17 mouse cellular contexts compared by ENCODE assay signal in the genomic region with DNA sequence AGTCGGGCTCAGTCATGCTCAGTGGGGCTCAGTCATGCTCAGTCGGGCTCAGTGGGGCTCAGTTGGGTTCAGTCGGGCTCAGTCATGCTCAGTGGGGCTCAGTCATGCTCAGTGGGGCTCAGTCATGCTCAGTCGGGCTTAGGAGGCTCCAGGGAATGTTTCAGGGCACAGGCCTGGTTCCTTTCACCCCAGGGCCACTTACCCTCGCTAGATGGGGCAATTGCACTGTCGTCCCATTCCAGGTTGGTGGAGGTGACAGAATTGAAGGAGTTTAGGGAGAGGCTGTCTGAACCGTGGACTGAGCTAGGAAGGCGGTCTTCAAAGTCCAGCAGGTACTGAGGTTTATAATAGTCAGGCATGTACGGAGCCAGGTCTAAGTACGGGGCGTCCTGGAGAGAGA. TPM values are rescaled to one million over a fixed set of nuclear protein-coding genes. Genes with fewer than 3 reads are reported as not detected.
"Had no signal": no experiment of that assay in that cellular context is flagged by ENCODE, and none has a peak within 500 bp of the region (broad histone marks: within the 10 kb centered on the region; RNA-seq: fewer than 3 reads in every experiment).

No protein-coding gene starts in this region.

- H3K4me3 ChIP-seq: intestine, embryonic 15.5 days; left cerebral cortex, adult 2 months; limb, embryonic 15.5 days; liver, embryonic 13.5 days; midbrain, embryonic 12.5 days; neural tube, embryonic 13.5 days had no signal

- DNase-seq: liver, embryonic 13.5 days; lung, adult 18-20 months; retina, postnatal 1 day; right cerebral cortex, postnatal 4 days; spleen, adult 18-20 months; thymus, adult 2 months; thymus, postnatal 36 days had no signal

- ATAC-seq: intestine, embryonic 15.5 days; midbrain, embryonic 16.5 days had no signal

- H3K9ac ChIP-seq: intestine, embryonic 15.5 days; limb, embryonic 15.5 days; liver, embryonic 13.5 days; midbrain, embryonic 12.5 days; neural tube, embryonic 13.5 days had no signal

- H3K27ac ChIP-seq: intestine, embryonic 15.5 days; left cerebral cortex, adult 2 months; limb, embryonic 15.5 days; liver, embryonic 13.5 days; midbrain, embryonic 12.5 days; neural tube, embryonic 13.5 days had no signal

- H3K4me2 ChIP-seq: intestine, embryonic 15.5 days; limb, embryonic 15.5 days; liver, embryonic 13.5 days; midbrain, embryonic 12.5 days; neural tube, embryonic 13.5 days had no signal

- H3K9me3 ChIP-seq: intestine, embryonic 15.5 days; limb, embryonic 15.5 days; liver, embryonic 13.5 days; midbrain, embryonic 12.5 days; neural tube, embryonic 13.5 days had no signal

- H3K27me3 ChIP-seq: intestine, embryonic 15.5 days; limb, embryonic 15.5 days; liver, embryonic 13.5 days; midbrain, embryonic 12.5 days; neural tube, embryonic 13.5 days had no signal

- H3K4me1 ChIP-seq: liver, embryonic 13.5 days had no signal

RNA-seq across cellular contexts. Expression of gene Slc25a34, which starts 15.9 kb away (rescaled TPM):
- total RNA-seq: megakaryocyte-erythroid progenitor cell, adult 5-6 weeks had no signal
- polyA plus RNA-seq: kidney, embryonic 14.5 days; limb, embryonic 11.5 days; stomach, embryonic 14.5 days had no signal

RNA-seq across cellular contexts. Expression of gene Fblim1, which starts 33.6 kb away (rescaled TPM):
- total RNA-seq: megakaryocyte-erythroid progenitor cell, adult 5-6 weeks had no signal

RNA-seq across cellular contexts. Expression of gene Rsc1a1, which starts 45.9 kb away (rescaled TPM):
- polyA plus RNA-seq: intestine, embryonic 15.5 days; kidney, embryonic 14.5 days; midbrain, embryonic 12.5 days; neural tube, embryonic 13.5 days had no signal
